Mouse (Mus musculus): ENCODE measurements around the gene Nfkbid.

DNA sequence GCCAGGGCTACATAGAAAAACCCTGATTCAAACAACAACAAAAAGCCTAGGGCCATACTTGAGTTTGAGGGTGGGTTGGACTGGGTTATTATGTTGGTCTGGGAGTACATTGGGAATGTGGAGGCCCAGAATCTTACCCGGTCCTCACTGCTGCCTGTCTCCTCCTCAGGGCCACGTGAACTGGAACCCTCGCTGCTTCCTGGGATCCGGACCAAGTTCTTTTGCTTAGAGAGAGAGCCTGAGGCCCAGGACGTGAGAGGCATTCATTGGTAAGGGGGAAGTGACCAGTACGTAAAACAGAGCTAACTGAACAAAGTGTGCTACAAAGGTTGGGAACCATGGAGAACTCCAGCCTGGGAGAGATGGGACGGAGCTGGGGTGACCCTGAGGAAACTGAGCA is 28.7 kb downstream of the Nfkbid start:
- TF ChIP-seq NANOG (IDR thresholded peaks at IDR 0.05; ENCODE audit: borderline replicate concordance, low read length), result no peak
- no peak for TF ChIP-seq CTCF (conservative IDR thresholded peaks at IDR 0.05; ENCODE audit: low read length)

All from E14TG2a.4 (cell line).